Mouse (Mus musculus): ENCODE data around the gene Tmem129.

The Tmem129 gene

DNA sequence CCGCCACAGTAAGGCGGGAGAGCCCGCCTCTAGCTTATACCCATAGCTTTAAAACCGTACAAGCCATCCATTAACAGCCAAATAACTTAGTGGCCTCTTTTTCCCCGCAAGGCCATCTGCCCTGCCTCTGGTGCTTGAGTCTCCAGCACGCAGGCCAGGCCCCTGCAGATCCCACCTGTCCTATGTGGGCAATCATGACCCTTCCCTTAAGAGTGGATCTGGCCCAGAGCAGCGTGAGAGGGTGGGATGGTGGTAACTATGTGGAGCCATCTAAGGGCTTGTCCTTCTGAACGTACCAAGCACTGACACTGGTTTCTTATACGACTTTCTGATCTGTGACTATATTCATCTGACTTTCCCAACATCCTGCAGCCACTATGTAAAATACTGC, 5.4 kb downstream of the Tmem129 start:
- in situ Hi-C loops (cut with MboI; ENCODE audit: low pct_unique_long_range_greater_than_20kb in 1 of 2, low sequenced_read_pairs in 2 of 2, unreplicated experiment in 1 of 2), result no loop called here

DNA sequence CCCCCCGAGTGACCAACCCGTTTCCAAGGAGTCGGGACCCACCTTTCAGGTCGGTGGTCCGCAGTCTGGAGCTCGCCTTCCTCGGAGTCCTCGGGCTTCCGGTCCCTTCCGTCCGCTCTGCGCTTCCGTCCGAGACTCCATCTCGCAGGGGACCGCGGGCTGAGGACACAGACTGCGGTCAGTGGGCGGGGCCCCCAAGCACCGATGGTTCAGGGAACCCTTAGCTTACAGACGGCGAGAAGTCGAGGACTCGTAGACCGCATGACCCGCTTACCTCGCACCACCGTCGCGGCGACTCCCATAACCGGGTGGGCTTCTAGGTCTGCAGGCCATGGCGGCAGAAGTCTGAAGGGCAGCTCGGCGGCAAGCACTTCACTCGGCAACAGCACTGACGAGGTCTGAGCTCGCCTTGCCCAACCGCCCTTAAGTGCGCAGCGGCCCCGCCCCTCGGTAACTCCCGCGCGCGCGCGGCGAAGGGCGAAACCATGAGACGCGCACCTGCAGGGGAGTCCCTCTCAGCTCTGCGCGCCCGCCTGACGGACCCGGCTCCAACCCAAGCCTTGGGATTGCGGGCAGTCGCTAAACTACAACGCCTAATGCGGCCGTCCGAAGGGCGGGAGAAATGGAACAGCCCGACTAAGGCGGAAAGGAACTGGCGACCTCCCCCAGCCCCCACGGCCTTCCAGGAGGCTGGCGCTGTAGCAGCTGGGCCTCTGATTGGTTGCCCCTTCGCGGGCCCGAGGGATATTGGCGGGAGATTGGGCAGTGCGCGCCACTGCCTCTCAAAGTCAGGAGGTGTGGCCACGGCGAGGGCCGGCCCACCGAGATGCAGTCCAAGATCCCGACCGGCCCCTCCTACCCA, 6.1 kb downstream of the Tmem129 start, which contains the start of gene Slbp:
Gene Slbp (minus strand): TSS at position 654 of the 862 bp plus-strand sequence.
- in situ Hi-C loops (cut with MboI; ENCODE audit: low pct_unique_long_range_greater_than_20kb in 1 of 2, low sequenced_read_pairs in 2 of 2, unreplicated experiment in 1 of 2), result no loop called here

DNA sequence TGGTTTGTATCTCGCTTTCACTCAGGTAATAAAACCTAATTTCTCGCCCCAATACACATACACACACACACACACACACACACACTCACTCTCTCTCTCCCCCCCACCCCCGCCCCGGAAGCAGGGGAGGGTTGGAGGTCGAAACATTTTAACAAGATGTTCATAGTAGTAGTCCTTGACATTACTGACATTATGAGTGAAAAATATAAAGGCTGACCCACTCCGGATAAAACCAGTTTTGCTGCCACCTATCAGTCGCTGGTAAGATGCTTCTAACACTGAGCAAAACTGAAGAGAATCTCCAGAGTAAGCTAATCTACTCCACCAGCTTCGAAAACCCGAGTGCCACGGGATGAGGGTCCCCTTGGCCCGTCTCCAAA, 6.7 kb downstream of the Tmem129 start:
- in situ Hi-C loops (cut with MboI; ENCODE audit: low pct_unique_long_range_greater_than_20kb in 1 of 2, low sequenced_read_pairs in 2 of 2, unreplicated experiment in 1 of 2), result no loop called here

DNA sequence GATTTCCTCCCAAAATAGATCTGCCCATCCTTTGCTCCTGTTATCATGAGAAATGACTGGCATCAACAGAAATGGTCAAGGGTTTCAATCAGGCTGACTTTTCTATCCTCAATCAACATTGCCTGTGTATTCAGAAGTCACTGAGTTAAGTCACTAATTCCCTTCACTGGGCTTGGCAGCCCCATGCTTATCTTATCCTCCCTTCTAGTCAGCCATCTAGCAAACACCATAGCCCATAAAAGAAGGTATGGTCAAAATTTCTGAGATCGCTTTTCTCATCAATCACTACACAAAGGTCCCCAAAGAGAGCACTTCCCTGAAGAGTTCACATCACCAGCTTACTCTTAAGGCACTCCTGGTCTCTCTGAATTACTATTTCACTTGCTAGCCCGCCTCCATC, 7.2 kb downstream of the Tmem129 start:
- in situ Hi-C loops (cut with MboI; ENCODE audit: low pct_unique_long_range_greater_than_20kb in 1 of 2, low sequenced_read_pairs in 2 of 2, unreplicated experiment in 1 of 2), result no loop called here

DNA sequence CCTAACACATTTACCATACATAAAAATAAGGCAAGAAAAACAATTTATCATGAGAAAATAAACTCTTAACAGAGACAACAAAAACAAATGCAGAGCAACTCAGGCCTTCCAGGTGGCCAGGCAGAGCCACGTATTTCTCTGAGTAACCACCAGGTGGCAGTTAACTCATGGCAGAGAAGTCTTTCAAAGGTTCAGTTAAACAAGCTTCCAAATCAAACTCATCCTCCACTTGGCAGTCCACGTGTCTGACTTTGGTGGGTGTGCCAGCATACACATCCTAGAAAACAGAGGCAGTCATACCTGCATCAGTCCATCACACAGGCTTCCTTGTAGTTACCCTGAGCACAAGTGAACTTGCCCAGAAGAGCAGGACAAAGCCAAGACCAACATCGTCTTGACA, 17.6 kb downstream of the Tmem129 start:
- in situ Hi-C loops (cut with MboI; ENCODE audit: low pct_unique_long_range_greater_than_20kb in 1 of 2, low sequenced_read_pairs in 2 of 2, unreplicated experiment in 1 of 2), result no loop called here

DNA sequence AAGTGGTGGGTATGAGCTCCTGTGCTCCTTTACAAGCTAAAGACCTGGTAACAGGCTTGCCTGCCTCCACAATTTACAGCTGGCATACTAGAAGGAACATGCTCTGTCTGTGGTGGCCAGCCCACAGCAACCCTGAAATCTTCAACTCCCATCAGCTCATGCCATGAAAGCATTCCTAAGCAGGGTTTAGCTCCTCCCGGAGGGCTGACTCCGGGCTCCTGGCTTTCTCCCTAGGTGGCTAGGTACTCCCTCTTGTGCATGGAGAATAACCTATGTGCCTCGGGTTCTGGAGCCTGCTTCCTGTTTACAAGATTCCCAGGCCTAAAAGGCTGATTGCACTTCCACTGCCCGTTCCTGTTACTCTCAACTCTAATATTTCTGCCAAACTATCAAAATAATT, 19.4 kb downstream of the Tmem129 start:
- in situ Hi-C loops (cut with MboI; ENCODE audit: low pct_unique_long_range_greater_than_20kb in 1 of 2, low sequenced_read_pairs in 2 of 2, unreplicated experiment in 1 of 2), result no loop called here

DNA sequence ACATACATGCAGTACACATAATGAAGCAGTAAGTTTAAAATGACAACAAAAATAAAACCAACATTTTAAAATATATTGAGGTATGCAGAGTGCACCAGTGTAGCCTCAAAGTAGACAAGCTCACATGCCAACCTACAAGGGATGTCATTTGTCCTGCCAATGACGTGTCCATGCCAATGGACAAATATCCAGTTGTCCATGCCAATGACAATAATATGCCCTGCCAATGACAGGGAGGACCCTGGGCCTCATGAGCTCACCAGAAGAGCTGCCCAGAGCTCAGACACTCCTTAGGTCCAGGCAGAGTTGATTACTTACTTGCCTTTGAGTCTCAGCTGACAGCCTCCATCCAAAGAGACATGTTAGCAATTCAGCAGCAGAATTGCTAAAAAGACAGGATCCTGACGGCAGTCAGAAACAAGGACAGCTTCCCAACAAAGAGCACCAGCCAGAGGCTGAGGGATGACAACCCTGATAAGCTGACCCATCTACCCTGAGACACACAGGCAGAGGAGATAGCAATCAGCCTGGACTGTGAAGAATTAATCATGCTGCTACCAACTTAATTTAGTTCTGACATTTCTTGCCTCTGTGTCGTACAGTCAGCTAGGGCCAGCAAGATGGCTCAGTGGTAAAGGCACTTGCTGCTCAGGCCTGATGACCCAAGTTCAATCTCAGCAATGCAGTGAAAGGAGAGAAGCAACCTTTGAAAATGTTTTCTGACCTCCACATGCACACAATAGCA, 20.4 kb downstream of the Tmem129 start:
- in situ Hi-C loops (cut with MboI; ENCODE audit: low pct_unique_long_range_greater_than_20kb in 1 of 2, low sequenced_read_pairs in 2 of 2, unreplicated experiment in 1 of 2), result no loop called here

DNA sequence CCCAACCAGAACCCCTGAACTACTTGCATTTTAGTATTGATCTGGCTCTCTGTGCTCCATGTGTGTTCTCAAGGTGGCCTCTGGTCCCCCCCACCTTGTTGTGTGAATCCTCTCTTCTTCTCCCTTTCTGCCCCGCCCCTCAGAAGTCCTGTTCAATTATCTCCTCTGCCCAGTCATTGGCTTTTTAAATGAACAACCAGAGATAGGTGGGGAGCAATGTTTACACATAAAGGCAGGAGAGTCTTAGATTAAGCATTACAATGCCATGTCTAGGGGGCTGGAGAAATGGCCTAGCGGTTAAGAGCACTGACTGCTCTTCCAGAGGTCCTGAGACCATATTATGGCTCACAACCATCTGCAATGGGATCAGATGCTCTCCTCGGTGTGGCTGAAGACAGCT, 22.9 kb downstream of the Tmem129 start:
- in situ Hi-C loops (cut with MboI; ENCODE audit: low pct_unique_long_range_greater_than_20kb in 1 of 2, low sequenced_read_pairs in 2 of 2, unreplicated experiment in 1 of 2), result no loop called here

DNA sequence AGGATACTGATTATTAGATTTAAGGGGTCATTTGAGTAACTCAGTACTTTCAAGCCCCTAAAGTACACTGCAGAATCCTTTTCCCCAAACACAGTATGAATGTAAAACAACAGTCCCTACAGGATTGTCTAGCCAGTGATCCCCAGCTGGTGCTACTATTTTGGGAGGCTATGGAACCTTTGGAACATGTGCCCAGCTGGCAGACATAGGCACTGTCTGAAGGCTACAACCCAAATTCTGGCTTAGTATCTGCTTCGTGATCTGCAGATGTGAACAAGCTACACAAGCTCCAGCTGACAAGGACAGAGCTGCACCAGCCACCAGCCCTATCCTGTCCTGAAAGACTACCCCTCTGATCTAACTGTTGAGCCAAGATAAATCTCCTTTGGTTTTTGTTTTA, 25.7 kb downstream of the Tmem129 start:
- in situ Hi-C loops (cut with MboI; ENCODE audit: low pct_unique_long_range_greater_than_20kb in 1 of 2, low sequenced_read_pairs in 2 of 2, unreplicated experiment in 1 of 2), result no loop called here

DNA sequence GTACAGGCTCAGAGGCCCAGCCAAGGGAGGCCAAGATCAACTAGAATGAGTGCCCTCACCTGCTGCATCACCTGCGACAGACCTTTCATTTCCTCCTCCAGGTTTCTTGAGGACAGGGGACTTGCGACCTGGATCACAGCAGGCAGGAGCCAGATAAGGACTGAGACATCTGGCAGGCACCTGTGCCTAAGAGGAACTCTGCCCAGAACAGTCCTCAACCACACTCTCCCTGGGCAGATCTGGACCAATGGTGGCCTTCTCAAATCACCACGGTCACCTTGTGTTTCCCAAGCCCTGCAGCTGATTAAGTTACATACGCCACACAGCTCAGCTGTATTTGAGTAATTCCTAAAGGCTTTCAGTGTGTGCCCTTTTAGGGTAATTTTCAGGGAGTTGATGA, 27.6 kb downstream of the Tmem129 start:
- in situ Hi-C loops (cut with MboI; ENCODE audit: low pct_unique_long_range_greater_than_20kb in 1 of 2, low sequenced_read_pairs in 2 of 2, unreplicated experiment in 1 of 2), result no loop called here

DNA sequence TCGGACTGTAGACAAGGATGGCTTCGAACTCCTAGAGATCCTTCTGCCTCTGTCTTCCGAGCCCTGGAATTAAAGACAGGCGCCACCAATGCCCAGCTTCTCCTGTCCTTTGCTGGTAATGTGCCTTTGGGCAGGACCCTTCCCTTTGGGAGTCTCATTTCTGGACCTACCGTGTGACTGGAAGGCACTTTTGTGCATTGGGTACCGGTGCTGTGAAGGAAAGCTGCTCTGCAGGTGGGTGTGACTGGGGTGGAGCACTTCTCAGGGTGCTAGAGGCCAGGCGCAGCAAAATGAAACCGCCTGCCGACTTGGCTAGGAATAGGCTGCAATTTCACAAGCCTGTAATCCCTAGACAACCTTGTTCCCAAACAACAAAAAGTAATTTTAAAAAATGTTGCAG, 28.2 kb downstream of the Tmem129 start:
- in situ Hi-C loops (cut with MboI; ENCODE audit: low pct_unique_long_range_greater_than_20kb in 1 of 2, low sequenced_read_pairs in 2 of 2, unreplicated experiment in 1 of 2), result no loop called here

DNA sequence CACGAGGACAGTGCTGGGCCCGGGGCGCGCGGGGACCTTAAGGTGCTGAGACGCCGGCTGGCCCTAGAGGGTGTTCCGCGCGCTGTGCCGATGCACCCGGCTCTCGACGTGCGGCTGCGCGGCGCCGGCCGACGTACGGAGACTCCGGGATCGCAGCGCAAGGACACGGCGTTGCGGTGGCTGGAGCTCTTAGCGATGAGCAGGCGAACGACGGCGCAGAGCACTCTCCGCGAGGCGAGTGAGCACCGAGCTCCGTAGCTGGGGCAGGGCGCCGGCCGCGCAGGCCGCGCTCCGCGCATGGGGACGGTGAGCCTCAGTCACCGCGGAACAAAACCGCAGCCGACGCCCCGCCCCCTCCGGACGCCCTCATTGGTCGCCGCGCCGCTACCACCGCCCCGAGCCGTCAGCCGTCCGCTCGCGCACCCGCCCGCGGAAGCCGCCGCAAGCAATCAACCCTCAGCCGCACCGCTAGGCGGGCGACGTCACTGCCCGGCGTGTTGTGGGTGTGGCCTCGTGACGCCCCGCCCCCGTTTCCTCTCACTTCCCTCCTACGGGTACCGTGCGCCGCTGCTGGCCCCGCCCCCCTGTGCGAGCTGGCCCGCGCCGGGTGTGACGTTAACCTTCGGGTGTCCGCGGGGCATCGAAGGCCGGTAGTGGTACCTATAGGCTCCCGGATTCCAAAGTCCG, 28.8 kb downstream of the Tmem129 start, which contains the start of the genes Fam53a and Gm9903:
Gene Fam53a (minus strand): TSS at position 335 of the 687 bp plus-strand sequence.
Gene Gm9903 (plus strand): TSS at position 625 of the 687 bp plus-strand sequence.
- in situ Hi-C loops (cut with MboI; ENCODE audit: low pct_unique_long_range_greater_than_20kb in 1 of 2, low sequenced_read_pairs in 2 of 2, unreplicated experiment in 1 of 2), result no loop called here

DNA sequence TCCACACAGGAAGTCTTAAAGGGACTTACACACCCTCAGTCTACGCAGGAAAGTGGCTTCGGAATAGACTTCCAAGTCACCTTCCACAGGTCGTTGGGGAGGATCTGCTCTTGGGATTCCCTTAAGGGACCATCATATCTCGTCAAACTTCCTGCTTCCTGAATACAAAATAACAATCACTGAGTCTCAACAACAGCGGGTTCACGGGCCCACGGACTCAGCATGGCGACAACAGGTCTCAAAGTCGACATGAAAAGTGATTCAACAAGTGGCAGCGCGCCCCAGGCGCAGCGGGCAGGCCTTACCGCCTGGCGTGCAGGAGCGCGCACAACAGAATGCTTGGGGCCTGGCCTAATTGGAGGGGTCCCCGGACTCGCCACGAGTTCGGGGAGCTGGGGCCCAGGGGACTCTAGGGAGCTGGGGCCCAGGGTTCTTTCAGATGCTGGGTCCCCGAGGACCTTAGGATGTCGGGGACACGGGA, 29.4 kb downstream of the Tmem129 start:
- in situ Hi-C loops (cut with MboI; ENCODE audit: low pct_unique_long_range_greater_than_20kb in 1 of 2, low sequenced_read_pairs in 2 of 2, unreplicated experiment in 1 of 2), result no loop called here

DNA sequence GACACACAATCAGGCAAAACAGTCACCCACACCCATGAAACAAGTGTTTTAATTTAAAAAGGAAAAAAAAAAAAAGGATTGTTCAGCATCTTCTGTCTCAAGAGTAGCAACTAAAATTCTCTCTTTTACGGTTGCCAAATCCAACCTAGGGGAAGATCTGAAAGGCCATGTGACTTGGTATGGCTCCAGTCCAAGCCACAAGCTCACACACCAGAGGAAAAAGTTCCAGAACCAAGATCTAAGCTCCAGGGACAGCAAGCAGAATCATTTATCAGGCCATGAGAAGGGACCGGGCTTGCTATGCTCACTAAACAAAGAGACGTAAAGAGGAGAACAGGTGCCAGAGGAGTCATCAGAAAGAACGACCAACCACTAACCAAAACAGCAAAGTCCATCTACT, 30.2 kb downstream of the Tmem129 start:
- in situ Hi-C loops (cut with MboI; ENCODE audit: low pct_unique_long_range_greater_than_20kb in 1 of 2, low sequenced_read_pairs in 2 of 2, unreplicated experiment in 1 of 2), result no loop called here

DNA sequence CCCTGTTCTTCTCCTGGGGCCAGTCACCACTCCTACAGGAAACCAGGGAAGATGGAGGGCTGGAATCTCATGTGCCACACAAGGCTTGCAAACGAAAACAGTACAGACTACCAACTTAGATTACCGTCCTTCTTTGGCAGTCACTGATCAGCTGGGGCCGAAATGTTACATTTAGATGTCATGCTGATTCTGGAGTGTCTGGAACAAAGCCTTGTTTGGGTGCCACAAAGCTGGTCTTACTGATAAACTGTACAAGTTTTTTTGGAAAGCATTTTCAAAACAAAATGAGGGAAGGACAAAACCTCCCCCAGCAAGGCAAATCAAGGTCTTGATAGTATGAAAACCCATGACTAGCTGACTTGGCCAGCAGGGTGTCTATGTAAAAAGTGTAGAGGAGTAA, 34.5 kb downstream of the Tmem129 start:
- in situ Hi-C loops (cut with MboI; ENCODE audit: low pct_unique_long_range_greater_than_20kb in 1 of 2, low sequenced_read_pairs in 2 of 2, unreplicated experiment in 1 of 2), result no loop called here

DNA sequence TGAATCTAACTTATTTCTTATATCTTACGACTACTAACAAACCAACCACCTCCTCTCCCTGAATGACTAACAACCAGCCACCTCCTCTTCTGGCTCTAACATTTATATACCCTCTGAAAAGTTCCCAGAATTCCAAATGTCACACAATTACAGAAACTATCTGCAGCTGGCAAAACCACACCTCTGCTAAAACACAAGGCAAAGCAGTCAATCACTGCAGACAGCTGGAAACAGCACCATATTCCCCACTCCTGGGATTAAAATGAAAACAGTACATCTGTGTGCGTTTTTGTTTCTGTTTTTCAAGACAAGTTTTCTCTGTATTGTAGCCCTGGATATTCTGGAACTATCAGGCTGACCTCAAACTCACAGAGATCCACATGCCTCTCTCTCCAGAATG, 35.5 kb downstream of the Tmem129 start:
- in situ Hi-C loops (cut with MboI; ENCODE audit: low pct_unique_long_range_greater_than_20kb in 1 of 2, low sequenced_read_pairs in 2 of 2, unreplicated experiment in 1 of 2), result no loop called here

DNA sequence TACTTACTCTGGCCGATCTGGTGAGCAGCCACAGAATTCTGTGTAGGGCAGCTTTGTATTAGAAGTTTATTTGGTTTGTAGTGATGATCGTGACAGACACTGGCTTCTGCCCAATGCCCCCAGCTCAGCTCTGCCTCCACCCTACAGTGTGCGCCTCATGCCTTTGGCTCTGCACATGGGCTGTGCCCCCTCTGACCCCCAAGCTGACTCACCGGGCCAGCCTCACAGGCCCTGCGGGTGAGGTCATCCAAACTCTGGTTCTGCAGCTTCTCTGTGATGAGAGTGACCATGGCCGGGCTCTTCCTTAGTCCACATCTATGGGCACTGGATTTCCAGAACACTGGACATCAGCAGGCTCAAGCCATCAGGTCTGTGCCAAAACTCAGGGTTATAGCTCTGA, 43.8 kb downstream of the Tmem129 start:
- in situ Hi-C loops (cut with MboI; ENCODE audit: low pct_unique_long_range_greater_than_20kb in 1 of 2, low sequenced_read_pairs in 2 of 2, unreplicated experiment in 1 of 2), result no loop called here

DNA sequence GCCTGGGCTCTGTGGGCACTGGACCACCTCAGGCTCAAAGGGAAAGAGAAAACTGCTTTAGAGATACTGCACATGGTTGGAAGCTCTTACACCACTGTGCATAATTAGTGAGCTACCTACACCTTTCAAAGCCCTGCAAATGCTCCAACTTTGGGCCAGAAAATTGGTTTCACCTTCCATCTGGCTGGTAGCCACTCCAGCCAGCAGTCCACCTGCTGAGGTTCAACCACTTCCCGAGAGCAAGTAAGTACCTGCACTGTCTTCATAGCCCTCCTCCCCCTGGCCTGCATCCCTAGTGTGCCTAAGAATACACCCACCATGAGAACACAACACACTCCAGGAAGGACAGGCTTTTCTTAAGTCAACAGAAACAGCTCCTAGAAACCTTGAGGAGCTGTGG, 46.4 kb downstream of the Tmem129 start:
- in situ Hi-C loops (cut with MboI; ENCODE audit: low pct_unique_long_range_greater_than_20kb in 1 of 2, low sequenced_read_pairs in 2 of 2, unreplicated experiment in 1 of 2), result no loop called here

DNA sequence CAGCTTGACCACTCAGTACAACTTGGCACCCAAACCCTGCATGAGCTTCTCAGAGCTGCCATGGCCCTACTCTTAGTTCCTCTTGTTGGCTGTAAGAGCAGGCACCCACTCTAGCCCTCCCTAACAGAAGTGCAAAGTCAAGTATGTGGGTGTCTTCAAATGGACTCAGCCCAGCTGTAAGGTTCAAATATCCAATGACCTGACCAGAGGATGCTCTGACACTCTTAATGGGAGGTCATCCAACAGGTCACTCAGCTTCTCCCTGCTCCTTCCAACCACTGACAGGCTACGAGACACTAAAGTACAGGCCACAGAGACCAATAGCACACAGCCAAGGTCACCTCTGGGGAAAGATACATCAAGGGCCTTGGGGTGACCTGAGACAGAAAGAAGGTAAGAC, 49.0 kb downstream of the Tmem129 start:
- in situ Hi-C loops (cut with MboI; ENCODE audit: low pct_unique_long_range_greater_than_20kb in 1 of 2, low sequenced_read_pairs in 2 of 2, unreplicated experiment in 1 of 2), result no loop called here

Data from mouse embryonic stem cell (cell line).